ENCODE assay signal across 9 mouse cellular contexts in genomic region chr16:33705258-33705657, GRCm38 (mm10). TPM values are rescaled to one million over a fixed set of nuclear protein-coding genes. Genes with fewer than 3 reads are reported as not detected.
A peak's percentile ranks its signal among the peaks of the same experiment; 100 is the strongest.
DNase-seq lines count a peak whose midpoint lies in the region; ATAC-seq lines count a peak whose summit lies in the region.
"Had no signal": no experiment of that assay in that cellular context is flagged by ENCODE, and none has a peak within 500 bp of the region (broad histone marks: within the 10 kb centered on the region; RNA-seq: fewer than 3 reads in every experiment).

No protein-coding gene starts in this region.

- DNase-seq in gastrocnemius, postnatal 25 days = peak; percentile 55
- no peak for DNase-seq in gastrocnemius, adult 8-10 months (ENCODE audit: low spot score in 2 of 2)
- peak; percentile 51 for DNase-seq in thymus, postnatal 4 days
- no peak for DNase-seq in thymus, postnatal 10 days (ENCODE audit: low spot score in 2 of 2)
- DNase-seq in kidney, adult 18-20 months = peak; percentile 28
- DNase-seq in yolk sac, embryonic 10.5 days (ENCODE audit: low spot score) = no peak
- no peak for DNase-seq in cerebellum, adult 11-12 months
- DNase-seq: adrenal gland, postnatal 10 days had no signal

- ATAC-seq in cerebellum, adult (ENCODE audit: insufficient number of reproducible peaks, low FRiP score, low TSS enrichment) = no peak

RNA-seq across cellular contexts. Expression of gene Heg1, which starts 21.1 kb away (rescaled TPM):
- total RNA-seq in gastrocnemius, postnatal 25 days (2021) = 10 to 100 TPM; 46.0 to 47.0 TPM
- 10 to 100 TPM; 20.8 to 31.3 (median 24.2) TPM for total RNA-seq in gastrocnemius, adult 8-10 months (2022)

Comparison
In these comparisons a context has a peak if more than half of its experiments do, and no peak if none do; other contexts are left out.
1. DNase-seq: peak in gastrocnemius, postnatal 25 days (single experiment), thymus, postnatal 4 days (single experiment) and kidney, adult 18-20 months (single experiment); none in gastrocnemius, adult 8-10 months (0 of 2), thymus, postnatal 10 days (0 of 2), yolk sac, embryonic 10.5 days (single experiment) and cerebellum, adult 11-12 months (single experiment).